Mouse (Mus musculus): Measurements from ENCODE around the gene Snap29.

DNA sequence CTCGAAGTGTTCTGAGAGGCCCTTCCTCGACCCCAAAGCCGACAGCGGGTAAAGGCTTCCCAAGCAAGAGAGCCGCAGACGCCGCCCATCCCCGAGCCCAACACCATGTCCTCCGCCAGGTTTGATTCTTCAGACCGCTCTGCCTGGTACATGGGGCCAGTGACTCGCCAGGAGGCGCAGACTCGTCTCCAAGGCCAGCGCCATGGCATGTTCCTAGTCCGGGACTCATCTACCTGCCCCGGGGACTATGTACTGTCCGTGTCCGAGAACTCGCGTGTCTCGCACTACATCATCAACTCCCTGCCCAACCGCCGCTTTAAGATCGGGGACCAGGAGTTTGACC is 46.6 kb downstream of the Snap29 start:
- no peak for TF ChIP-seq CTCF (IDR thresholded peaks at IDR 0.05; ENCODE audit: extremely low read depth, insufficient read length, insufficient replicate concordance, low read depth, low read length)
- no peak for TF ChIP-seq POLR2A (IDR thresholded peaks at IDR 0.05; ENCODE audit: low read depth, low read length)

All from small intestine, adult 2 months (tissue).